Mouse (Mus musculus): ENCODE data around the gene Mphosph9.

GRCm38 (mm10) chr5:124317648-124318047 is 10.1 kb downstream of the Mphosph9 start:
- no peak for TF ChIP-seq NELFE (IDR thresholded peaks at IDR 0.05; ENCODE audit: low read depth, low read length)
- no peak for TF ChIP-seq CTCF (IDR thresholded peaks at IDR 0.05 in 2 of 3, conservative IDR thresholded peaks at IDR 0.05 in 1 of 3; ENCODE audit: control insufficient read depth in 1 of 3, insufficient read depth in 1 of 3, low read depth in 2 of 3, low read length in 3 of 3, poor library complexity in 1 of 3, severe bottlenecking in 1 of 3)
- TF ChIP-seq RCOR1 (IDR thresholded peaks at IDR 0.05; ENCODE audit: low read depth, low read length): no peak
- no peak for TF ChIP-seq CHD2 (IDR thresholded peaks at IDR 0.05; ENCODE audit: low read length)
- no peak for TF ChIP-seq MAX (IDR thresholded peaks at IDR 0.05; ENCODE audit: low read length)
- no peak for TF ChIP-seq GATA1 (IDR thresholded peaks at IDR 0.05; ENCODE audit: low read depth, low read length)
- no peak for TF ChIP-seq ZMIZ1 (IDR thresholded peaks at IDR 0.05; ENCODE audit: low read depth, low read length)
- TF ChIP-seq CHD1 (IDR thresholded peaks at IDR 0.05; ENCODE audit: low read depth, low read length): no peak
- TF ChIP-seq MEF2A (IDR thresholded peaks at IDR 0.05; ENCODE audit: extremely low read depth, insufficient replicate concordance, low read depth, low read length, poor library complexity, severe bottlenecking): no peak
- no peak for TF ChIP-seq USF1 (IDR thresholded peaks at IDR 0.05; ENCODE audit: low read depth, low read length)
- no peak for TF ChIP-seq POLR2A (IDR thresholded peaks at IDR 0.05; ENCODE audit: control insufficient read depth in 1 of 2, insufficient read depth in 1 of 2, low read depth in 1 of 2, low read length in 2 of 2, poor library complexity in 1 of 2)
- TF ChIP-seq POLR2AphosphoS5 (IDR thresholded peaks at IDR 0.05; ENCODE audit: borderline replicate concordance, low read depth, low read length): no peak
- TF ChIP-seq ZKSCAN1 (IDR thresholded peaks at IDR 0.05; ENCODE audit: low read depth, low read length): no peak
- no peak for TF ChIP-seq MXI1 (IDR thresholded peaks at IDR 0.05; ENCODE audit: low read depth, low read length)

Data from MEL (cell line).